Mouse (Mus musculus) splenic B cell, adult 2 months (primary cell): Measurements from ENCODE around the gene Fmo6.

Source experiments
- DNase-seq: peaks from one replicate; pipeline ENCODE4 v3.0.0-alpha.2; 2011; ENCODE audit warnings: low read depth, low spot score
- H3K27me3 ChIP-seq: 2 replicates; pipeline ENCODE4 v1.6.1; 2012; ENCODE audit warnings: mild to moderate bottlenecking, low read length, moderate library complexity, mixed read lengths; ENCODE audit not compliant: control insufficient read depth, poor library complexity, insufficient read depth, severe bottlenecking
- H3K36me3 ChIP-seq: 2 replicates; pipeline ENCODE4 v1.6.1; 2012; ENCODE audit warnings: mild to moderate bottlenecking, low read length, moderate library complexity, mixed read lengths; ENCODE audit not compliant: control insufficient read depth, poor library complexity, insufficient read depth, severe bottlenecking

Gene Fmo6

DNA sequence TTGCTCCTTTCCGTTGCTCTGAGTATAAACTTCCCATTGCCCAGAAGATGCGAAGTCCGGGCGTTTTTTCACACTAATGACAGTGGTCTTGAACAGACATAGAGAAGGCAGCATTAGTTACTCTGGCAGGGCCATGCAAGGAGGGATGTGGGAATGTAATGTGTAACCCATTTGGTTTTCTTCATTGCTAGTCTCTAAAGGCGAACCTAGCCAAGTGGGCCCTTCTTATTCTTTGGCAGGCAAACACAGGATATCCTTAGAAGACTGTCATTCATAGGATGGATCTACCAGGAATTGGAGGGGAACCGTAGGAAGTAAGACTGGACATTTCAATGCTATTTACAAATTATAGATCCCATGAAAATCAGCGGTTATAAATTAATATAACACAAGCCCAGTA, 49.7 kb downstream of the Fmo6 start:
- H3K27me3 ChIP-seq: no peaks in the 10 kb centered on the region
- no peak for DNase-seq
- H3K36me3 ChIP-seq: no peaks in the 10 kb centered on the region

DNA sequence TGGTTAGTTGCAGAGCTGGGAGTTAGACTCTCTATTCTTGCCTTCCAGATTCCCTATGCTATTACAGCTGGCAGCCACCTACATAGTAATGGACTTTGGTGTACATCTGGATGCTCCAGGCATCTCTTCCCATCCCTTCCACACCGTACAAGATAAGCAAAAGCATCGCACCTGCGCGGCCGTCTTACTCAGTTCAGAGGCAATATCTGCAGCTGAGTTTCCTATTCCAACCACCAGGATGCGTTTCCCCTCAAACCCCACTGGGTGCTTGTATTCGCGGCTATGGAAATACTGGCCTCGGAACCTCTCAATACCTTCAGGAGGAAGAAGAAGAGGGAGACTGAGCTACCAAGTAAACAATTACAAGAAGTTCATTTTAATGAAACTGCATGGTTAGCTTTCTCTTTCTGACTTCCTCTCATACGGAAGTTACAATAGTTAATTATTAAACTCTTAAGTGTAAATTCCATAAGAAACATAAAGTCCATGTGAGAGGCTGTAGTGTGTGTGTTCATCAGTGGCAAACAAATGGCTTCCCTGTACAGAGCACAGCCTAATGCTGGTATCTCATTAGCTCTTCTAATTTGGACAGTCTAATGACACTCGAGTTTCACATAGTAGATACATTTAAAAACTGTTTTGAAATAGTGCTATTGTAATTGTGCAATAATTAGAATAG, 51.0 kb downstream of the Fmo6 start:
- no peaks in the 10 kb centered on the region for H3K27me3 ChIP-seq
- no peaks in the 10 kb centered on the region for H3K36me3 ChIP-seq
- no peak for DNase-seq

DNA sequence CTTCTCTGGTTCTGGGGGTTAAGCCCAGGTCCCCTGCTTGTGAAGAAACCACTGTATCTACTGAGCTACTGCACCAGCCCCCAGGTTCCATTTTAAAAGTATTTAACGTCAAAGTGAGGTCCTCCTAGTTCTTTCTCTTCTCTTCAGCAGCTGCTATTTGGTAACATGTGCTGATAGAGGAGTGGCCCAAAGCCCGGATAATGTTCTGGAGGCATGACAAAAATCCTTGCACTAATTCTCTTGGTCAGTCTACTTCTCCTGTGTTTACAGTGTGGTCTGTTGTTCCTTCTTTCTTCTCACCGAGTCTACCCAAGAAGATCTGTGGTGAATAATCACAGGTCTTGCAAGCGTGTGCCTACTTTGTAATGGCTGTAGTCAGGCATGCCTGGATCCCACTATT, 54.6 kb downstream of the Fmo6 start:
- Histone ChIP-seq H3K36me3 (no peaks in the 10 kb centered on the region), H3K27me3 (no peaks in the 10 kb centered on the region)
- DNase-seq: no peak

DNA sequence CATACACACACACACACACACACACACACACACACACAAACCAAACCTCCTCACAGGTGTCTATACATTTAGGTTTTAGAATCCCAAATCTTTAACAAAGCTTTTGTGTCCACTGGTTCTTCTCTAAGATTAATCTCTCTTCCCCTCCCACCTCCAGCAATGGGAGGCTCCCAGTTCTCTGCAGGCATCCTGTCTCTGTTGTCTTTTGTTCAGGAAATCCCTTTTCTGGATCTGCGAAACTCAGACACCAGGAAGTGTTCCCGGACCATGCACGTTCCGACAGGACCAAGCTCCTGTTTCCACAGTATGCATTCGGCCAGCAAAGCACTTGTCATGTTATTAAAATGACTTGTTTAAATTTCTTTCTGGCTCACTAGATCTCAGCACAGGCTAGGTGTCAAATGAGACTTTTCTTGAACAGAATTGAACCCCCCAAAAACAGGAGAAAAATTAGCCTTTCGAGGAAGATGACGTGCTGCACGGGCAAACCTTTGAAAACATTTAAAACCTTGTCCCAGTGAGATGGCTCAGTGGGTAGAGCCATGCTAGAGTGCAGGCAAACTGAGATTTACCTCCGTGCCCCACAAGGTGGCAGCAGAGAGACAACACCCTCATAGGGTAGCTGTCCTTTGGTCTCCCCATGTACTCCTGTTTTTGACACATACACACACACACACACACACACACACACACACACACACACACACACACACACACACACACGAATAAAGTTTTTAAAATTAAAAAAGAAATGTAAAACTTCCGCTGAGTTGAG, 57.5 kb downstream of the Fmo6 start:
- peak; percentile 48 for DNase-seq
- Histone ChIP-seq H3K36me3 (no peaks in the 10 kb centered on the region), H3K27me3 (no peaks in the 10 kb centered on the region)

DNA sequence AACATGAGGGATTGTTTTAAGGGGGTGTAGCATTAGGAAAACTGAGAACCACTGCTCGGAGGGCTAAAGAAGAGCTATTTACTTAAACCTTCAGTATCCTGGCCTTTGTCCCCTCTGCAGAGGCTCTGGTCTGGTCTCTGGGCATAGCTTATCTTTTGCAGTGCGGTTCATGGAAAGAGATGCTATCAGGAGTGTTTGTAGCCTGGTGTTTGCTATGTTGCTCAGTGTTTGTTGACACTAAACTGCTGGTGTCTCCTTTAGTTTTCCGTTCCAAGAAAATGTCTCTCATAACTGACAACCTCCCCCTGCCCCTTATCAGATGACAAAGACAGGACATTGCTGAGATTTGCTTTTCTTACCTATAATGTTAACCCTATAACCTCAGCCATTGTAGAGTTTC, 62.2 kb downstream of the Fmo6 start:
- Histone ChIP-seq H3K27me3 (no peaks in the 10 kb centered on the region), H3K36me3 (no peaks in the 10 kb centered on the region)
- no peak for DNase-seq

DNA sequence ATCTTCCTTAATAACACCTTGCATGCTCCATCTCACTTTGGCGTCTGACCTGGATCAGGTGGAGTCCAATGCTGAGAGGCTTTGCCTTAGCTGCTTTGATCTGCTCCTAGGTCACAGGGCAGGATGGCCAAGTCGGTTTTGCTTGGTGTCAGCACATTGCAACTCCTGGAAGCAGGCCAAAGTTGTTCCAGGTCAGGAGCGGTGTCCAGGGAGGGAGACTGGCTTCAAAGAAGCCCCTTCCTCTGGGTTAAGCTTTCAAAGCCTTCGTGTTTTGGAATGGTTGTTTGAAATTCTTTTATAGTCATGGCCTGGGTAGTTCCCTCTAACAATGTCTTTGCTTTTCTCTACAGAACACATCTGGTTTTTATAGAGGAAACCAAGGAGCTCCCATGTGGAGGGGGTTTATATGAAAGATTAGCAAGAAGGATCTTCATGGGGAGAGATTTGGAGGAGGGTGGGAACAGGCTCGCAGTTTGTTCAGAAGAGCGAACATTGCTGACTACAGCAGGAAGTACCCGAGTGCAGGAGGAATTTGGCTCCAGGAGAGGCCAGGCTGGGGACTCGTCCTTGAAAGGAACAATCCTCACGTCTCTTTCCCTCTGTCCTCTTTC, 65.5 kb downstream of the Fmo6 start:
- Histone ChIP-seq H3K36me3 (no peaks in the 10 kb centered on the region), H3K27me3 (no peaks in the 10 kb centered on the region)
- no peak for DNase-seq

DNA sequence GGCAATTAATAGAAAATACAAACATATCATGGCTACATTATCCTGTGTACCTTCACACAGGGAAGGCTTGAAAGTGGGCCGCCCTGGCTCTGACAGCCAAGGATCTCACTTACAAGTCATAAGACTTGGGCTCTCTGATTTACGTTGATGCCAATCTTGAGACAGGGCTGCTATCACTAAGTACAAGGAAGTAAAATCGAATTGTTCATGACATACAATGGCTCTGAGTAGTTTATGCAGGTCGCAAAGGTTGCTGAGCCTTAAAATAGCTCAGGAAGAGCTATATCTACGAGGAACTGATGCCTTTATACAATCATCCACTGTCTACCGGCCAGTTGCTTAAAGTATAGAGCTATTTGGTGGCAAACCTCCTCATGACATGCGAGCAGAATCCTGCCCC, 66.3 kb downstream of the Fmo6 start:
- Histone ChIP-seq H3K36me3 (no peaks in the 10 kb centered on the region), H3K27me3 (no peaks in the 10 kb centered on the region)
- no peak for DNase-seq

DNA sequence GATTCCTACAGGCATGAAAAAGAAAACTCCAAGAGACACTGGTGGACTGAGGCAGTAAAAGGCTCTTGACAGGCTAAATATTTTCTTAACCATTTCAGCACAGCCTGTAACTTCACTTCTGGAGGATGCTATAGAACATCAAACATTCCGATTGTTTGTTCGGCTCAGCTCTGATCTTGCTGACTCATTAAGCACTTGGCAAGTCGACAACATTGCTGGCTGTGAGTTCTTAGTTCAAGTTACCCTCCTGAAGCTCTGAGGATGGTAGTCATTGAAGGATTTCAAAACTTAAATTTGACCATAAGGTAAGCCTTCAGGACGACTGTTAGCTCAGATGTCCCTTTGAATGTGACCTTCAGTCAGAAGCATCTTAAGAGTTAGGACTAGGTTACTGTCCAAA, 69.9 kb downstream of the Fmo6 start:
- no peak for DNase-seq
- Histone ChIP-seq H3K36me3 (no peaks in the 10 kb centered on the region), H3K27me3 (no peaks in the 10 kb centered on the region)
